Mouse (Mus musculus): ENCODE results near the gene Hdac9.

DNA sequence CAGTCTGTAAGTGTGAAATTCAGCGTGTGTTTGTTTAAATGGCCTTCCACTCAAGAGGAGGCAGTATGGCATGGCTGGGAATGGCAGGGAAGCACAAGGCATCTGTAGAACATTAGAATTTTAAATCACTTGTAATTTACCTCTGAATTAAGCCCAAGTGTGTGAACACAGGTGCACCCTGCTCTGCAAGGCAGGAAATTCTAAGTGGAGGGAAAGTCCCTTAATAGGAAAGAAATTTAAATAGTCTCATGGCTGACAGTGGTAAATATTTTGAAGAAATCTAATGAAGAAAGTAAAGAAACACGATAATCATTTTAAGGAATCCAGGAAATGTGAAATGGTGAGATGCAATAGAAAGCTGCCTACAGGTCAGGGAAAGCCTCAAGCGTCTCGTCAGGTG, 114.6 kb downstream of the Hdac9 start:
- no peak for TF ChIP-seq CTCF (IDR thresholded peaks at IDR 0.05; ENCODE audit: low read depth)
- no peak for TF ChIP-seq EP300 (IDR thresholded peaks at IDR 0.05; ENCODE audit: low read depth)
